Mouse (Mus musculus) bone marrow, adult 2 months (tissue): Measurements from ENCODE around the gene Setd1b.

Experiments used
- CTCF ChIP-seq: fragments of 200-500 bp; IDR thresholded peaks from 2 replicates; pipeline ENCODE4 v1.5.1; 2011; ENCODE audit warnings: low read length, control low read depth; ENCODE audit not compliant: control insufficient read depth, insufficient read depth
- POLR2A ChIP-seq: fragments of 200-500 bp; IDR thresholded peaks from 2 replicates; pipeline ENCODE4 v1.6.1; 2011; ENCODE audit warnings: low read depth, mild to moderate bottlenecking, control low read depth, low read length, borderline replicate concordance; ENCODE audit not compliant: control insufficient read depth

GRCm38 (mm10) chr5:123130814-123131148, 11.2 kb upstream of the Setd1b start:
- TF ChIP-seq POLR2A (no peak), CTCF (no peak)
